Mouse (Mus musculus): ENCODE measurements at regions not wholly inside any gene's neighbourhood (a gene's known extent, or its start where the extent isn't known, plus 50 kb on each side); places are given as distances from the start of the nearest gene placed in this dataset.

DNA sequence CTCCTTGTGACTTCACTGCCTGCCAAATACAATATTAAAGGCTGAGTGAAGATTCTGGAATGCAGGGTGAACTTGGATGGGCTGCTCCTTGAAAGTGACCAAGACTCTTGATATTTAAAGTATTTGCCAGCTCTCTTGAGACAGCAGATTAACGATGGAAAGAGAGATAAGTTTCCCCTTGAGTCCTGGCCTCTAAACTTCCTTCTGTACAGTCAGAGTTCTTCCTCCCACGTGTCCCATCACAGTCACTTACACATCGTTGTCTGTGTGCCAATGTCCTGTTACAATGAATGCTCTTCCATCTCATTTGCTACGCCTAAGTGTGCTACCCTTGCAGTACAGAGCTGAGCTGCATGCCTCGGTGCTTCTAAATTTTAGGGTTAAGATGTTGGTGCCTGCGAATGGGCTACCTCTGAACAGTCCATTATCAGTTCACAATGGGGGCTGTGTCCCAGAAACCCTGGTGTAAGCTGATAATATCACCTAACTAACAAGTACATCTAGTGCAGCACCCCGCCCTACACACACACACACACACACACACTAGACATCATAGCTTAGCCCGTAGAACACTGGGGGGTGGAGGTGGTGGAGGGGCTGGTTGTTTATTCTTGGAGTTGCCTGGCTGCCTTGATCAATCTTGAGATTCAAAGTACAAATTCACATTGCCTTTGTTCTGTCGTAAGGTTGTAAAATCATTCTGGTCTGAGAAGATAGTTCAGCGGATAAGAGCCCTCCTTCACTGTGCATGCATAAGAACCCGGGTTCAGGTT is 207.9 kb upstream of the Pgrmc2 start:
- DNase-seq, result no peak

DNA sequence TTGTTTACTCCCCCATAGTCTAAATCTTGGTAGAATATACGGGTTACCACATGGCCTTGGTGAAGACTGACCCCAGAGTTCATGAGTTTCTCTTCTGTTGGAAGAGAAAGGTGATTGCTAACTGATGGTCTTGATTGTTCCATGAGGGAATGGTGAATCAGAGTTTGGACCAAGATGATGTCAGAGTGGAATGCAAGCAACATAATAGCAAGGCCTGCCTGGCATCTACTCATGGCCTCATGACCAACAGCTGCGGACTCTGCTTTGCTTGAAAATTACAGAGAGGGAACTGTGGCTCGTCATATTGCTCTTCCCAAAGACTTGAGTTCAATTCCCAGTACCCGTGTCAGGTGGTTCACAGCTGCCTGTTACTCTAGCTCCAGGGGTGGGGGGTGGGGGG is 205.9 kb upstream of the Pgrmc2 start:
- no peak for DNase-seq

GRCm38 (mm10) chr3:41288066-41288465 is 205.2 kb upstream of the Pgrmc2 start:
- no peak for DNase-seq

GRCm38 (mm10) chr3:41285336-41285735 is 202.5 kb upstream of the Pgrmc2 start:
- DNase-seq, result no peak

- no peak for DNase-seq
Observed at GRCm38 (mm10) chr3:41284897-41285296, 202.1 kb upstream of the Pgrmc2 start.

GRCm38 (mm10) chr3:41282431-41283037 is 199.7 kb upstream of the Pgrmc2 start:
- DNase-seq, result no peak

DNA sequence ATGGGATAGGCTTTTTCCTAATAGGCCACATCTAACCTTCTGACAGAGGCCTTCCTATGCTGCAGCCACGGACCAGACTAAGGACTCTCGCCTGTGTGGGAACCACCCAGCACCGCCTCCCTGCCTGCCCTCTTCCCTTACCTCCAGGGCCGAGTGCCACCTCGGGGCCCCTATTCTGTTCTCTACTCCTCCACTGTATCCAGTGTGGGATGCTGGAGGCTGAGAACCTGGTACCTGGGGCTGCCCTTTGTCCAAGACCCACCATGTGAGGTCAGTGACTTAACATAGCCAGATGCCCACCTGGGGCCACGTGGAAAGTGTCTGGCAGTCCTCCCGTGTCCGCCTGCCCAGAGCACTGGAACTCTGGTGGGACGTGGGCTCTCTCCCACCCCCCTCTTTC is 193.2 kb upstream of the Pgrmc2 start:
- peak; percentile 1 for DNase-seq

GRCm38 (mm10) chr3:41268516-41268915 is 185.7 kb upstream of the Pgrmc2 start:
- no peak for DNase-seq

- no peak for DNase-seq
Observed at GRCm38 (mm10) chr3:41266216-41266615, 183.4 kb upstream of the Pgrmc2 start.

- peak; percentile 0 for DNase-seq
Observed at GRCm38 (mm10) chr3:41265399-41265798, 182.6 kb upstream of the Pgrmc2 start.

DNA sequence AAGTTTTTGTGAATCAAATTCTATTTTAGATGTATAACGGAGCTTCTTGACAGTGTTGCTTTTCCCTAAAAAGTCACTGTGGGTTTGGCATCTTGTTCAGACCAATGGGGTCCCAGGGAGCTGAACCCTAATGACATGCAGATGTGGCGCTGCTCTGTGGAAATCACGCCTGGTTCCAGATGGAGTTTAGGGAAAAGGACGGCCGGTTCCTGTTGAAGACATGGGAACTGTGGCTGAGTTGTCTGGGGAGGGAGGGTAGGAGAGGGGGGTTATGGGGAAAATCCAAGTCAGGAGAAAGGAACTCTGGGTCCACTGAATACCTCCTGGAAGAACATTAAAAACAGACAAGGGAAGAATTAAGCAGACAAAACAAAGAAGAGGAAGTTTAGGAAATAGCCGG is 175.4 kb upstream of the Pgrmc2 start:
- DNase-seq, result peak; percentile 1

- DNase-seq, result no peak
Observed at GRCm38 (mm10) chr3:41244960-41245359, 162.1 kb upstream of the Pgrmc2 start.

- no peak for DNase-seq
Observed at GRCm38 (mm10) chr3:41241856-41242552, 159.2 kb upstream of the Pgrmc2 start.

DNA sequence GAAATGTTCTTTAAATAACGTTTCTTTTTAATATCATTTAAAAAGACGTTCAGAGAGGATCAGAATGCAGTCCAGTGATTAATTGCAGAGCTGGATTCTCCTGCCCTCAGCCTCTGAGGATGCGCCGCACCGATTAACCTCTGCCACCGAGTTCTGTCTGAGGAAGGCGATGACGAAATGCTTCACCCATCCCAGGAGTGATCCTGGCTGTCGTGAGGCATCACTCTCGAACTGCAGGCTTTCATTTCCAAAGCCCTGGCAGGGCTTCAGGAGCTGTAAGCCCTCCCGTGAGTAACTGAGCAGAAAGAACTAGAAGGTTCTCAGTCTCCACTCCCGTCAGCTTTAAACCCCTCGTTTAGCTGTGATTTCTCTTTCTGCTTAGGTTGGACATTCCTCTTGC is 157.0 kb upstream of the Pgrmc2 start:
- no peak for DNase-seq

DNA sequence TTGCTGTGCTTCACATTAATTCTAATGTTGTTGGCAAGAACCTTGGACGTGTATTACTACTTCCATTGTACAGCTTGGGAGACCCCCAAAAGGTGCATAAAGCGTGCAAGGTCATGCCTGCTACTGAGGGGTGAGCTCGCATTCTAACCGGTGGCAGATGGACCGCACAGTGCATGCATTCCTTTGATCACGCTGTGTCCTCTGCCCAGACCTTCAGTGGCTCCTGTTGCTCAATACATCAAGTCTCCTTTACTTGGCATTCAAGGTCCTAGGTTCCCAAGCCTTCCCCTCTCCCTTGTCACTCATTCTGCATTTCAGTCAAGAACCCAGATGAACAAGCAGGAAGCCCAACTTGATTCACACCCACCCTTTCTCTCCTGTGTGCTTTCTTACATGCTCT is 156.4 kb upstream of the Pgrmc2 start:
- DNase-seq, result no peak

GRCm38 (mm10) chr3:41238046-41238445 is 155.2 kb upstream of the Pgrmc2 start:
- no peak for DNase-seq

DNA sequence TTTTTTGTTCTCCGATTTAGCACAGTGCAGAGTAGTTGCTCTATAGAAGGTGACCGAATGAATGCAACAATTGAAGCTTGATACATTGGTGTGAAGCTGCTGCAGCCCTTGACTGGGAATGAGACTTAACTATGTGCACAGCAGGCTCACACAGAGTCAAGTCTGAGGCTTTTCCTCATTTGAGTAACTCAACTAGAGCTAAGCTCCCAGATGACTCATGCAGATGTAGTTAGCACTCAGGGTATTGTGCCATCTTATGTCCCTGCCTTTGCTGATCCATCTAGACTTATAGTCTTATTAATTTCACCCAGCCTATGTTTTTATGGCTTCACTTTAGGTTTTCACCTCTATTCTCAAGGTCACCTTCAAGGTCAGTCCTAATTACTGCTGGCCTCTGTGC is 152.8 kb upstream of the Pgrmc2 start:
- DNase-seq, result no peak

- DNase-seq, result peak; percentile 61
Observed at GRCm38 (mm10) chr3:41234994-41235393, 152.1 kb upstream of the Pgrmc2 start.

- DNase-seq, result no peak
Observed at GRCm38 (mm10) chr3:41234191-41234590, 151.3 kb upstream of the Pgrmc2 start.

- DNase-seq, result no peak
Observed at GRCm38 (mm10) chr3:41233439-41233838, 150.6 kb upstream of the Pgrmc2 start.

DNA sequence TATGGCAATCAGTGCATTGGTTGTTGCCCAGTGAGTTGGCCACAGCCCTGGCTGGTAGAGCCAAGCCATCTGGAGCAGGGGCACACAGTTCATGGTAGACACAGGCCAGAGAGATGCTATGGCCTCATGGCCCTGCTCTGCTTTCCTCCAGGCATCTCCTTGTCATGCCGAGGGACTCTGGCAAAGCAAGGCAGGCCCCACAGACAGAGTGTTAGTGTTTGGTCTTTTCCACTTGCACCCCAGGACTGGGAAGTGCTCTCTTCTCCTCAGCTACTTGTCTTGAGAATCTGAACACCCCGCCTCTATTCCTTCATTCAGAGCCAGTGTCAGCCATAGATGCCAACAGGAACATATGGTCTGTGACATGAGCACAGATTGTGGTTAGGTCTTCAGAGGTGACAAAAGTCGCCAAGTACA is 148.1 kb upstream of the Pgrmc2 start:
- no peak for DNase-seq

DNA sequence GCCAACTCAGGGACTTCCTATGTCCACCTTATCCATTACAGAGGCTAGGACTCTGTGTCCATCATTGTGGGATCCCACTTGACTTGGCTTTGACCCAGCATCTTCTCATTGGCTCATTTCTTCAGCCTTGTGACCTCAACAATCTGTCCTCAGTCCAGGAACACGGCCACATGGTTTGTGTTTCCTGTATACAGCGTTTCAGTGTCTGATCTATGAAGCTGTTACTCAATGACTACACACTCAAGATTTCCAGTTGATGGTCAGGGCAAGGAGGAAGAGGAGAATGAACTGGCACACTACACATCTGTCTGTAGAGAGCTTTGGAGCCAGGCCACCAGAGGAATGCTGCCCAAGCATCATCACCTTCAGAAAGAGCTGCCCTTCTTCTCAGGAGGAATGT is 146.6 kb upstream of the Pgrmc2 start:
- no peak for DNase-seq

GRCm38 (mm10) chr3:41228536-41228935 is 145.7 kb upstream of the Pgrmc2 start:
- peak; percentile 66 for DNase-seq

GRCm38 (mm10) chr3:41220746-41221145 is 137.9 kb upstream of the Pgrmc2 start:
- DNase-seq, result no peak
